Mouse (Mus musculus) lung, adult 2 months (tissue): Measurements from ENCODE around the gene Ccdc81. TPM values are rescaled to one million over a fixed set of nuclear protein-coding genes. Genes with fewer than 3 reads are reported as not detected.
A peak's percentile ranks its signal among the peaks of the same experiment; 100 is the strongest.

Source experiments
- DNase-seq: peaks from one replicate; pipeline ENCODE4 v3.0.0; 2022
- H3K4me1 ChIP-seq: fragments of 200-500 bp; 2 replicates; pipeline ENCODE4 v1.6.1; 2011; ENCODE audit warnings: low read length; ENCODE audit not compliant: control insufficient read depth, insufficient read depth
- H3K4me3 ChIP-seq: fragments of 200-500 bp; replicated peaks from 2 replicates; pipeline ENCODE3; 2011; ENCODE audit warnings: low read depth, mild to moderate bottlenecking, control low read depth, low read length; ENCODE audit errors: extremely low read depth
- CTCF ChIP-seq: fragments of 200-500 bp; IDR thresholded peaks from 2 replicates; pipeline ENCODE4 v1.5.1; 2011; ENCODE audit warnings: mild to moderate bottlenecking, low read length, control low read depth; ENCODE audit not compliant: insufficient read depth
- POLR2A ChIP-seq: fragments of 200-500 bp; IDR thresholded peaks from 2 replicates; pipeline ENCODE4 v1.6.1; 2011; ENCODE audit warnings: low read depth, mild to moderate bottlenecking, control low read depth, low read length, borderline replicate concordance; ENCODE audit errors: extremely low read depth
- WGBS: fragments of 180-500 bp; shearing (Covaris S2); methylation state at CpG from one replicate; pipeline ENCODE4 v1.1.7; 2018; 5-methylcytosine and 5-hydroxymethylcytosine counted together
- polyA plus RNA-seq: library from polyadenylated mRNA; depleted of rRNA; stranded (reverse); fragments of >200 nt; gene quantifications from 2 replicates; pipeline ENCODE4 v1.2.3, GENCODE M21; 2012

The Ccdc81 gene
- polyA plus RNA-seq, 1 experiment: 0.97 TPM

DNA sequence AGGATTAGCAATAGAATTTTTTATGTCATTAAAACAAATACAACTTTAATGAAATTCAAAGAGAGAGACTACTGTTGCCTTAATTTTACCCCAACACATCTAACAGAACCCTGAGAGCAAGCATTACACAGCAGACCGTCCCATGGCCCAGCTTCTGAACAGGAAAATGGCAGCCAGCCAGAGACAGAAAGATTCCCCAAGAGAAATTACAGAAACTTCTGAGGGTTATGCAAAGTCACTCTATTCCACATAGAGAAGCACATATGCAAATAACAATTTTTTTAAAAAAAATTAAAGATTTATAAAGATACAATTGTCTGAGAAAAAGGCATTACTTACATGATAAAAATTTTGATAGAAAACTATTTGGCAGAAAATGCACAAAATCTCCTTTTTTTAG lies 23.7 kb downstream of the Ccdc81 start:
- no peak for TF ChIP-seq CTCF
- no peak for TF ChIP-seq POLR2A
- Histone ChIP-seq H3K4me1 (no peaks in the 10 kb centered on the region), H3K4me3 (no peak overlapping the region)
- 58% methylated on average over 1 of the region's 1 CpGs for WGBS
- no peak for DNase-seq

DNA sequence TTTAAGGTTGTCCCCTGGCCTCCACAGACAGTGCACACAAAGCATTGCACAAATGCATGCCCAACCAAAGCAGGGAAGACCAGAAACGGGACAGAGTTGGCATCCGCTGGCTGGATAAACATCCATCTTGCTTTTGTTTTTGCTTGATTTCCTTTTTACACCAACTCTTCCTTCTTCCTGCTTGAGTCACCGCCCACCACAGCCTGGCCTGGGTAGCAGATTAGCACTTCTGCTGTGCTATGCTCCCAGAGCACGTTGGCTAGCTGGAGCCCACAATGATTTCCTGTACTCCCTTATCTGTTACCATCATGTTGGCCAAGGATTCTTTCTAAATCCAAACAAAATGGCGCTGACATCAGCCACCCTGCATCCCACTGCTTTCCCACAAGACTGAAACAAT lies 36.2 kb downstream of the Ccdc81 start:
- no peak for TF ChIP-seq CTCF
- no peak for TF ChIP-seq POLR2A
- no peak overlapping the region for H3K4me3 ChIP-seq
- 36% methylated on average over 5 of the region's 5 CpGs for WGBS
- no peak for DNase-seq
- H3K4me1 ChIP-seq: no peaks in the 10 kb centered on the region

GRCm38 (mm10) chr7:89864769-89865168 lies 38.7 kb downstream of the Ccdc81 start:
- TF ChIP-seq CTCF: 0 out of 2 replicates have a peak, but pooled peaks have one; percentile 3
- TF ChIP-seq POLR2A: no peak
- DNase-seq: no peak
- H3K4me3 ChIP-seq: no peak overlapping the region
- no peaks in the 10 kb centered on the region for H3K4me1 ChIP-seq
- WGBS: 87% methylated on average over 1 of the region's 1 CpGs

- 61% methylated on average over 17 of the region's 17 CpGs for WGBS
- DNase-seq: no peak
- H3K4me1 ChIP-seq: no peaks in the 10 kb centered on the region
- no peak overlapping the region for H3K4me3 ChIP-seq
- TF ChIP-seq POLR2A (no peak), CTCF (no peak)
These were observed 46.8 kb downstream of the Ccdc81 start for GRCm38 (mm10) chr7:89856440-89857217.

DNA sequence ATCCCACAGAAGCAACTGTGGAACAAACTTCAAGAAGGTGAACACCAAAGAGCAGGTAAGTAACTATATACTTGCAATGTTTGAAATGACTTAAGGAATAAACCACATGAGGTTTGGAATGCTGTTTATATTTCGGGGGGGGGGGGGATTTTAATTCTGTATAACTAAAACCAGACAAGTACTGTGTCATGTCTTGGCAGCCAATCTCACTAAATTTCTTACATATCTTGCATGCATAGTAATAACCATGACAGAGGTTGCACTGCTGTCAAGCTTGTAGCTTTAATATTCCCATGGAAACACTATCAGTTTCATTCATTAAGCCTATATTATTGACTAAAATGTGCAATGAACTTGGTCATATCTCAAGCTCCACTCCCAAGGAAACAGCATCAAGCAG lies 48.2 kb downstream of the Ccdc81 start:
- DNase-seq: no peak
- TF ChIP-seq CTCF (no peak), POLR2A (no peak)
- WGBS: 76% methylated on average over 1 of the region's 1 CpGs
- Histone ChIP-seq H3K4me1 (no peaks in the 10 kb centered on the region), H3K4me3 (no peak overlapping the region)

DNA sequence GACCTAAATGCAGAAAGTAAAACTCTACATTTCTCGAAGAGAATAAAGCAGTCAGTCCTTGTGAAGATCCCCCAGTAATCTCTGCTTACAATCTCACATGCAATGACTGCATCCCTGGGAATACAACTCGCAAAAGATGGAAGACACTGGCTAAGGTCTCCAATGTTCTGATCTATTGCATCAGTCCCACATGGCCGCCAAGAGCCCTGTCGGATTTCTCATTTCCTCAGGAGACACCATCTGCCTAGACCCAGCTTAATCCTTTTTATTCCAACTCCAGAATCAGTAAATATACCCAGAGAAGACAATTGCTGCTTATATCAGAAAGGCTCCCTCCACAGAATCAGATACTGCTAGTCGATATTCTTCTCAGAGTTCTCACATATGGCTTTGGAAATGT lies 50.3 kb downstream of the Ccdc81 start:
- WGBS: 79% methylated on average over 5 of the region's 5 CpGs
- DNase-seq: no peak
- no peak for TF ChIP-seq CTCF
- no peak overlapping the region for H3K4me3 ChIP-seq
- no peaks in the 10 kb centered on the region for H3K4me1 ChIP-seq

DNA sequence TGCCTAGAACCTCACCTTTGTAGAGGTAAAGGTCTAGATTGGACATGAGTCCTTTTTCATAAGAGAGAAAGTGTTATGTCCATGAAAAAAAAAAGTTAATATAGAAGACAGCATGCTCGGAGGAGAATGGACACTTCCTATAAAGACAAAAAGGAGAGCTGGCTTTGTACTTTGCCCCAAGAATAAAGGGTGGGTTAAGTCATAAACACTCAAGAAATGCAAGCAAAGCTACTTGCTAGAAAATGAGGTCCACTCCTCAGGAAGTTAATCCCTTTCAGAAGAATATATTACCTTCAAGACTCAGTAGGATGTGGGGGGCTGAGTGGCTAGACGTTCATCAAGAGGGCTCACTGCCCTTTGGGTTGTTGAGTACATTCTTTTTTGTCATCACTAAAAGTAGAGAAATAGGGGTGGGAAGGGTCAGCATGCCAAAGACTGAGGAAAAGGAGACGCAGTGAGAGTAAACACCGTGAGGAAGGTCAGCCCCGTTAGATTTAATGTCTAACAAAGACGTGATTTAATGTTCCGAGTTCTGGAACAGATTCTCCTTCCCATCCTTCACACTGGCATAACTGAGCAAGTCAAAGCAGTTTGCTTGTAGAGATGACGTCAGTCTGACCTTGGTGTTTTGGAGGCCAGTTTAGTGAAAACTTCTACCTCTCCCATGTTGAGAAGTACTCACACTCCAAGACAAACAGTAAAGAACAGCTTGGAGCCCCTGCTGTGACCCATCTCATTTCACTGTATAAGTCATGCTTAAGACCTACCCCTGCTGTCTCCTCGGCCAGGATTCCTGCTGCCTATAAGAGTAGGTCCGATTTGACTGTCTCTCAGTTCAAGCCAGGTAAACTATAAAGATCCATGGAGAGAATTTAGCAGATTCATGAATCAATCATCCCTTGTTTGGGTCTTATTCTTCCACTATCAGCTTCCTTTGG lies 51.0 kb downstream of the Ccdc81 start:
- WGBS: 62% methylated on average over 10 of the region's 10 CpGs
- H3K4me1 ChIP-seq: no peaks in the 10 kb centered on the region
- no peak overlapping the region for H3K4me3 ChIP-seq
- TF ChIP-seq POLR2A (no peak), CTCF (no peak)
- DNase-seq: no peak

- H3K4me3 ChIP-seq: no peak overlapping the region
- H3K4me1 ChIP-seq: no peaks in the 10 kb centered on the region; the same call in 1 of the 2 replicates
- 39% methylated on average over 3 of the region's 3 CpGs for WGBS
- no peak for TF ChIP-seq CTCF
- no peak for TF ChIP-seq POLR2A
- no peak for DNase-seq
These were observed 52.9 kb downstream of the Ccdc81 start for GRCm38 (mm10) chr7:89850510-89850909.

GRCm38 (mm10) chr7:89845669-89846068 lies 57.8 kb downstream of the Ccdc81 start:
- TF ChIP-seq POLR2A: no peak
- no peak overlapping the region for H3K4me3 ChIP-seq
- DNase-seq: no peak
- no peaks in the 10 kb centered on the region; the same call in none of the 2 replicates for H3K4me1 ChIP-seq
- 43% methylated on average over 4 of the region's 4 CpGs for WGBS
